Mouse (Mus musculus): ENCODE data around the gene 2810021J22Rik.

DNA sequence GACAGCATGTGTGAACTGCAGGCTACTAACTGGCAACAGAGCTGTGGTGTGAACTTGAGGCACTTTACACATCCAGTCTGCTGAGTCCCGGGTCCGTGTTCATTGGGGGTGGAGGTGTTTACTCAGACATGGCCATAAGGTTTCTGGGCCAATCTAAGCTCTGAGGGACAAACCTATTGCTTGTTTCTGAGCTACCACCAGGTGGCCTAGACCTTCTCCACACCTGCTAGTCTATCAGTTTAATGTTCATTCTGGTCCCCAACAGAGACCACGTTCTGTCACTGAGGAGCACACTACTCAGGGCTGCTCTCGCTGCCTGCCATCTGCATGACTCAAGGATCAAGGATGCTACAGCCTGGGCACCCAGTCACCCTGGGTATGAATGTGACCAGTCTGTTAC, 64.6 kb downstream of the 2810021J22Rik start:
- no peak for TF ChIP-seq CTCF (IDR thresholded peaks at IDR 0.05; ENCODE audit: extremely low read depth, insufficient read depth, insufficient read length, insufficient replicate concordance)
- TF ChIP-seq POLR2A (IDR thresholded peaks at IDR 0.05; ENCODE audit: low read depth, low read length) = no peak

All from spleen, adult 2 months (tissue).